Comparison of ENCODE assay signal across 15 mouse cellular contexts in genomic region chr1:172024140-172024895, GRCm38 (mm10). TPM values are rescaled to one million over a fixed set of nuclear protein-coding genes. Genes with fewer than 3 reads are reported as not detected.
DNase-seq lines count a peak whose midpoint lies in the region; ATAC-seq lines count a peak whose summit lies in the region.
"Had no signal": no experiment of that assay in that cellular context is flagged by ENCODE, and none has a peak within 500 bp of the region (broad histone marks: within the 10 kb centered on the region; RNA-seq: fewer than 3 reads in every experiment).

No protein-coding gene starts in this region.

- H3K4me3 ChIP-seq in forebrain, embryonic 11.5 days (ENCODE audit: low read depth, low read length), result peak overlapping the region; percentile 96
- peak overlapping the region; percentile 76; the same call in 1 of the 2 replicates for H3K4me3 ChIP-seq in limb, embryonic 12.5 days (replicated peaks)

- H3K4me2 ChIP-seq in forebrain, embryonic 11.5 days (ENCODE audit: low read depth, low read length, severe bottlenecking), result peak overlapping the region; percentile 82
- H3K4me2 ChIP-seq in limb, embryonic 12.5 days, result peak overlapping the region; percentile 70

- peaks cover 55% of the 10 kb centered on the region for H3K4me1 ChIP-seq in forebrain, embryonic 11.5 days (replicated peaks; ENCODE audit: control insufficient read depth, insufficient read depth, low read length)
- H3K4me1 ChIP-seq in limb, embryonic 12.5 days (replicated peaks), result peaks cover 64% of the 10 kb centered on the region

- peak; percentile 24 for DNase-seq in kidney, postnatal 14 days
- DNase-seq in kidney, postnatal 25 days, result no peak
- DNase-seq in forebrain, embryonic 11.5 days (ENCODE audit: low spot score), result no peak
- peak; percentile 57 for DNase-seq in retina, postnatal 1 day
- no peak for DNase-seq in urinary bladder, postnatal 25 days (ENCODE audit: low spot score)
- no peak for DNase-seq in right cerebral cortex, postnatal 10 days (ENCODE audit: low spot score in 2 of 2)
- DNase-seq: gastrocnemius, postnatal 14 days; left cerebral cortex, postnatal 4 days; thymus, adult 2 months had no signal

- 0 out of 2 replicates have a peak overlapping the region, but pooled peaks have one; percentile 31 for H3K27ac ChIP-seq in forebrain, embryonic 11.5 days (ENCODE audit: low read depth, low read length)
- H3K27ac ChIP-seq in limb, embryonic 12.5 days, result no peak overlapping the region; the same call in 1 of the 2 replicates

- H3K36me3 ChIP-seq in forebrain, embryonic 11.5 days (ENCODE audit: control insufficient read depth, insufficient read depth, low read length), result no peaks in the 10 kb centered on the region
- H3K36me3 ChIP-seq in limb, embryonic 12.5 days, result peaks cover 38% of the 10 kb centered on the region; the same call in 1 of the 2 replicates

- no peaks in the 10 kb centered on the region for H3K27me3 ChIP-seq in forebrain, embryonic 11.5 days (ENCODE audit: control insufficient read depth, insufficient read depth, low read length)
- no peaks in the 10 kb centered on the region for H3K27me3 ChIP-seq in limb, embryonic 12.5 days
- H3K27me3 ChIP-seq: CH12.LX had no signal

- no peak for ATAC-seq in forebrain, embryonic 11.5 days (replicated peaks; ENCODE audit: low FRiP score)
- no peak for ATAC-seq in limb, embryonic 12.5 days (ENCODE audit: insufficient number of reproducible peaks, insufficient read depth, low FRiP score, low TSS enrichment, low read depth)
- ATAC-seq in megakaryocyte, adult 5-6 weeks (ENCODE audit: poor library complexity, severe bottlenecking), result no peak

- peak overlapping the region; percentile 99 for H3K9ac ChIP-seq in forebrain, embryonic 11.5 days (ENCODE audit: low read length)
- no peak overlapping the region for H3K9ac ChIP-seq in limb, embryonic 12.5 days (replicated peaks)

- no peaks in the 10 kb centered on the region for H3K9me3 ChIP-seq in forebrain, embryonic 11.5 days (ENCODE audit: control insufficient read depth, low read length)
- H3K9me3 ChIP-seq in limb, embryonic 12.5 days, result no peaks in the 10 kb centered on the region

- 13% methylated on average over 9 of the region's 9 CpGs for WGBS in forebrain, embryonic 11.5 days
- 51% methylated on average over 9 of the region's 9 CpGs for WGBS in limb, embryonic 12.5 days

RNA-seq across cellular contexts. Expression of gene Vangl2, which starts 3.9 kb away (rescaled TPM):
- polyA plus RNA-seq in forebrain, embryonic 11.5 days (2014; fragmentation: Nextera tagmentation; extraction: Ambion mirVana), result 47.0 and 49.3 TPM in 2 replicates
- polyA plus RNA-seq in limb, embryonic 12.5 days (2016; fragmentation: Nextera tagmentation; extraction: Ambion mirVana), result 23.2 and 23.7 TPM in 2 replicates
- 2.1 and 2.8 TPM in 2 replicates for total RNA-seq in megakaryocyte, adult 5-6 weeks (2015)
- 1.8 and 2.5 TPM in 2 replicates for total RNA-seq in megakaryocyte, adult 5-6 weeks (2017)

RNA-seq across cellular contexts. Expression of gene Nhlh1, which starts 33.1 kb away (rescaled TPM):
- polyA plus RNA-seq in forebrain, embryonic 11.5 days (2014; fragmentation: Nextera tagmentation; extraction: Ambion mirVana), result 6.0 and 7.6 TPM in 2 replicates
- 0.14 TPM in 1 of 2 replicates, not detected in the other for polyA plus RNA-seq in limb, embryonic 12.5 days (2016; fragmentation: Nextera tagmentation; extraction: Ambion mirVana)
- not detected in 2 replicates for total RNA-seq in megakaryocyte, adult 5-6 weeks (2015)
- not detected in 2 replicates for total RNA-seq in megakaryocyte, adult 5-6 weeks (2017)
- total RNA-seq: adrenal gland, adult 18-20 months; CH12.LX; common myeloid progenitor, adult 5-6 weeks; gastrocnemius, postnatal 14 days; megakaryocyte progenitor cell, adult 5-6 weeks had no signal

RNA-seq across cellular contexts. Expression of gene Copa, which starts 58.0 kb away (rescaled TPM):
- 182 and 187 TPM in 2 replicates for polyA plus RNA-seq in forebrain, embryonic 11.5 days (2014; fragmentation: Nextera tagmentation; extraction: Ambion mirVana)
- polyA plus RNA-seq in limb, embryonic 12.5 days (2016; fragmentation: Nextera tagmentation; extraction: Ambion mirVana), result 219 and 228 TPM in 2 replicates
- 120 and 132 TPM in 2 replicates for total RNA-seq in megakaryocyte, adult 5-6 weeks (2015)
- total RNA-seq in megakaryocyte, adult 5-6 weeks (2017), result 122 and 132 TPM in 2 replicates

RNA-seq across cellular contexts. Expression of gene Ncstn, which starts 58.3 kb away (rescaled TPM):
- 107 and 117 TPM in 2 replicates for polyA plus RNA-seq in forebrain, embryonic 11.5 days (2014; fragmentation: Nextera tagmentation; extraction: Ambion mirVana)
- 86.6 and 96.6 TPM in 2 replicates for polyA plus RNA-seq in limb, embryonic 12.5 days (2016; fragmentation: Nextera tagmentation; extraction: Ambion mirVana)
- total RNA-seq in megakaryocyte, adult 5-6 weeks (2015), result 81.2 and 87.8 TPM in 2 replicates
- total RNA-seq in megakaryocyte, adult 5-6 weeks (2017), result 39.8 and 45.5 TPM in 2 replicates

Comparison
In these comparisons a context has a peak if more than half of its experiments do, and no peak if none do; other contexts are left out.
1. DNase-seq: peak in kidney, postnatal 14 days (single experiment) and retina, postnatal 1 day (single experiment); none in kidney, postnatal 25 days (0 of 2), forebrain, embryonic 11.5 days (single experiment), urinary bladder, postnatal 25 days (single experiment) and right cerebral cortex, postnatal 10 days (0 of 2).